Mouse (Mus musculus) liver, embryonic 14.5 days (tissue): ENCODE data around the gene Daam2.

ENCODE experiments used
- CTCF ChIP-seq: IDR thresholded peaks from 2 replicates; pipeline ENCODE4 v1.5.1; 2016; ENCODE audit warnings: antibody characterized with exemption, low read depth, control low read depth
- EP300 ChIP-seq: IDR thresholded peaks from 2 replicates; pipeline ENCODE4 v1.6.1; 2016; ENCODE audit warnings: antibody characterized with exemption, low read depth

- TF ChIP-seq CTCF = no peak
- no peak for TF ChIP-seq EP300
These were observed 41.3 kb upstream of the Daam2 start for GRCm38 (mm10) chr17:49605397-49605796.
